Mouse (Mus musculus): Measurements from ENCODE around the gene Ell. TPM values are rescaled to one million over a fixed set of nuclear protein-coding genes. Genes with fewer than 3 reads are reported as not detected.

Gene Ell
- polyA plus RNA-seq, 1 experiment from 2014 or later: 19.9 TPM

DNA sequence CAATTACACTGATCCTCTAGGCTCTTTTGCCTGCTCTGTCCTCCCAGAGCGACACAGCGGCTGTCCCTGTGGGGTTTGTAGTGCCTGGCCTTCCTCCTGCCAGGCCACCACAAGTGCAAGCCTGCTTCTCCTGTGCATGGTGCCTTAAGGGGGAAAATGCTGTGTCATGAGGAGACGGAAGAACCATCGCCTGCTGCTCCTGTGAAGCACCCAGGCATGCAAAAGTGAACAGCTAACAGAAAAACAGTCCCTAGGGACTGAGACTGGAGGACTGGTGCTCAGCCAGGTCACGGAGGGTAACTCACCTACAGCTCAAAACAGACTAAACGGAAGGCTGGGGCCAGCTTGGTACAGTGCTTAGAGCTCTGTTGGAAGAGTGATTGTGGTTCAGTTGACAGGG, 96.3 kb downstream of the Ell start:
- Histone ChIP-seq H3K4me1 (peaks cover 9% of the 10 kb centered on the region; the same call in 1 of the 2 replicates), H3K27me3 (replicated peaks) (no peaks in the 10 kb centered on the region; the same call in 1 of the 2 replicates), H3K27ac (no peak overlapping the region), H3K4me3 (no peak overlapping the region), H3K9ac (no peak overlapping the region), H3K4me2 (no peak overlapping the region), H3K36me3 (replicated peaks) (no peaks in the 10 kb centered on the region), H3K9me3 (no peaks in the 10 kb centered on the region)
- ATAC-seq (replicated peaks): no peak
- 65% methylated on average over 6 of the region's 6 CpGs for WGBS

DNA sequence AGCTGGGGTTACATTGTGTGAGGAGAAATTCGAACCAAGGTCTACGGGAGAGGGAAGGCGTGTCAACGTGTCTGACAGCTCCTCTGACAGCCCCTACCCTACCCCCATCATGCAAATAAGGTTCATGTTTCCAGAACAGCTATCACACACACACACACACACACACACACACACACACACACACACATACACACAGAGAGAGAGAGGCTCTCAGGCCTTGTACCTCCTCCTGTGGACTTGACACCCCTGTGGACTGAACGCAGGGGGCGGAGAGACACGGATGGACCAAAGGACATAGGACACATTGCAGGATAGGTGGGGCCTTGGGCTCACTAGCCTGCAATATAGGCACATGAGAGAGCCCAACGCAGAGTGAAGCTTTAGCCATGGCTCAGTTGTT, 97.6 kb downstream of the Ell start:
- Histone ChIP-seq H3K4me3 (no peak overlapping the region), H3K9me3 (no peaks in the 10 kb centered on the region), H3K27me3 (replicated peaks) (no peaks in the 10 kb centered on the region; the same call in 1 of the 2 replicates), H3K4me1 (peaks cover 5% of the 10 kb centered on the region; the same call in 1 of the 2 replicates), H3K27ac (no peak overlapping the region), H3K4me2 (no peak overlapping the region), H3K9ac (no peak overlapping the region), H3K36me3 (replicated peaks) (no peaks in the 10 kb centered on the region)
- WGBS: 55% methylated on average over 8 of the region's 8 CpGs
- no peak for ATAC-seq (replicated peaks)

DNA sequence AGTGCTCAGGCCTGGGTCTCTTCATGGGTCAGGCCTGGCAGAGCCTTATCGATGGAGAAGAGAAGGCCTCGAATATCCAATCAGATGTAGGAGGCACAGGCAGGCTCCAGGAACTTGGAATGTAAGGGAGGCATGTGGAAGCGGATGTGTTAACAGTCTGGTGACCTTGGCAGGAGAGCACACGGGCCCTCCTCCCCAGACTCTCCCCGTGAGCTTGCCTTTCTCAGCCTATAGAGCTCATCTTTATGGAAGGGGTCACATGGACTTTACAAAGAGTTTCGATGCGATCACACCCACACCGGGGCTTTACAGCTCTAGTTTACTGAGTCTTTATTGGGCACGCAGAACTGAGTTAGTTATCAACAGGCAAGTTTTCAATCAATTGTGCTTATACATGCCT, 99.5 kb downstream of the Ell start:
- no peak for ATAC-seq (replicated peaks)
- WGBS: 78% methylated on average over 9 of the region's 9 CpGs
- no peak overlapping the region for H3K27ac ChIP-seq
- no peaks in the 10 kb centered on the region for H3K27me3 ChIP-seq (replicated peaks)
- H3K9ac ChIP-seq: no peak overlapping the region
- H3K4me2 ChIP-seq: no peak overlapping the region
- no peaks in the 10 kb centered on the region for H3K9me3 ChIP-seq
- no peaks in the 10 kb centered on the region for H3K36me3 ChIP-seq (replicated peaks)
- no peak overlapping the region for H3K4me3 ChIP-seq
- peaks cover 5% of the 10 kb centered on the region; the same call in 1 of the 2 replicates for H3K4me1 ChIP-seq

Other genes with a start within 250 kb of the Ell start
- 44.5 and 48.0 TPM in 2 replicates for gene Ddx49, start 237.0 kb upstream of the Ell start, polyA plus RNA-seq (2015; fragmentation: Nextera tagmentation; extraction: Ambion mirVana)
- gene Cope, start 236.9 kb upstream of the Ell start, polyA plus RNA-seq (2015; fragmentation: Nextera tagmentation; extraction: Ambion mirVana): 299 and 322 TPM in 2 replicates
- gene Cers1, start 223.7 kb upstream of the Ell start, polyA plus RNA-seq (2015; fragmentation: Nextera tagmentation; extraction: Ambion mirVana): 38.2 and 40.1 TPM in 2 replicates
- 5.3 and 7.4 TPM in 2 replicates for gene Gdf1, start 209.6 kb upstream of the Ell start, polyA plus RNA-seq (2015; fragmentation: Nextera tagmentation; extraction: Ambion mirVana)
- gene Upf1, start 186.2 kb upstream of the Ell start, polyA plus RNA-seq (2015; fragmentation: Nextera tagmentation; extraction: Ambion mirVana): 15.1 and 16.0 TPM in 2 replicates
- gene Comp, start 165.9 kb upstream of the Ell start, polyA plus RNA-seq (2015; fragmentation: Nextera tagmentation; extraction: Ambion mirVana): 0.50 and 0.57 TPM in 2 replicates
- gene Crtc1, start 99.9 kb upstream of the Ell start, polyA plus RNA-seq (2015; fragmentation: Nextera tagmentation; extraction: Ambion mirVana): 57.2 and 58.7 TPM in 2 replicates
- 31.0 and 31.4 TPM in 2 replicates for gene Klhl26, start 62.5 kb upstream of the Ell start, polyA plus RNA-seq (2015; fragmentation: Nextera tagmentation; extraction: Ambion mirVana)
- 123 and 141 TPM in 2 replicates for gene Tmem59l, start 52.1 kb upstream of the Ell start, polyA plus RNA-seq (2015; fragmentation: Nextera tagmentation; extraction: Ambion mirVana)
- 2.4 and 2.9 TPM in 2 replicates for gene Crlf1, start 46.3 kb upstream of the Ell start, polyA plus RNA-seq (2015; fragmentation: Nextera tagmentation; extraction: Ambion mirVana)
- gene Rex1bd, start 32.7 kb upstream of the Ell start, polyA plus RNA-seq (2015; fragmentation: Nextera tagmentation; extraction: Ambion mirVana): 164 and 169 TPM in 2 replicates
- gene Uba52, start 28.7 kb upstream of the Ell start, polyA plus RNA-seq (2015; fragmentation: Nextera tagmentation; extraction: Ambion mirVana): 587 and 620 TPM in 2 replicates
- 450 and 462 TPM in 2 replicates for gene Fkbp8, start 11.7 kb upstream of the Ell start, polyA plus RNA-seq (2015; fragmentation: Nextera tagmentation; extraction: Ambion mirVana)
- gene Kxd1, start 11.5 kb upstream of the Ell start, polyA plus RNA-seq (2015; fragmentation: Nextera tagmentation; extraction: Ambion mirVana): 46.4 and 51.7 TPM in 2 replicates
- 175 and 176 TPM in 2 replicates for gene Isyna1, start 54.9 kb downstream of the Ell start, polyA plus RNA-seq (2015; fragmentation: Nextera tagmentation; extraction: Ambion mirVana)
- 175 and 189 TPM in 2 replicates for gene Ssbp4, start 69.4 kb downstream of the Ell start, polyA plus RNA-seq (2015; fragmentation: Nextera tagmentation; extraction: Ambion mirVana)
- gene Lrrc25, start 76.7 kb downstream of the Ell start, polyA plus RNA-seq (2015; fragmentation: Nextera tagmentation; extraction: Ambion mirVana): 1.2 and 1.6 TPM in 2 replicates
- gene Gdf15, start 93.0 kb downstream of the Ell start, polyA plus RNA-seq (2015; fragmentation: Nextera tagmentation; extraction: Ambion mirVana): 0.13 and 0.19 TPM in 2 replicates
- gene Pgpep1, start 120.9 kb downstream of the Ell start, polyA plus RNA-seq (2015; fragmentation: Nextera tagmentation; extraction: Ambion mirVana): 70.1 and 74.5 TPM in 2 replicates
- gene Lsm4, start 133.8 kb downstream of the Ell start, polyA plus RNA-seq (2015; fragmentation: Nextera tagmentation; extraction: Ambion mirVana): 175 and 193 TPM in 2 replicates
- gene Jund, start 159.5 kb downstream of the Ell start, polyA plus RNA-seq (2015; fragmentation: Nextera tagmentation; extraction: Ambion mirVana): 83.0 and 94.4 TPM in 2 replicates
- gene Iqcn, start 164.0 kb downstream of the Ell start, polyA plus RNA-seq (2015; fragmentation: Nextera tagmentation; extraction: Ambion mirVana): 0.05 and 0.14 TPM in 2 replicates
- not detected in 2 replicates for gene Gm3336, start 179.1 kb downstream of the Ell start, polyA plus RNA-seq (2015; fragmentation: Nextera tagmentation; extraction: Ambion mirVana)
- 0.15 and 0.46 TPM in 2 replicates for gene Pde4c, start 184.3 kb downstream of the Ell start, polyA plus RNA-seq (2015; fragmentation: Nextera tagmentation; extraction: Ambion mirVana)
- gene Rab3a, start 215.2 kb downstream of the Ell start, polyA plus RNA-seq (2015; fragmentation: Nextera tagmentation; extraction: Ambion mirVana): 473 and 487 TPM in 2 replicates
- 36.6 and 38.4 TPM in 2 replicates for gene Mpv17l2, start 221.5 kb downstream of the Ell start, polyA plus RNA-seq (2015; fragmentation: Nextera tagmentation; extraction: Ambion mirVana)
- 113 TPM in 2 replicates for gene Pik3r2, start 237.3 kb downstream of the Ell start, polyA plus RNA-seq (2015; fragmentation: Nextera tagmentation; extraction: Ambion mirVana)

Measured in midbrain, embryonic 15.5 days (tissue).